Mouse (Mus musculus) heart, adult 2 months (tissue): ENCODE measurements around the gene Dlec1.

Experiments
- CTCF ChIP-seq: fragments of 200-600 bp; IDR thresholded peaks from 2 replicates; pipeline ENCODE4 v1.8.1; 2022; ENCODE audit warnings: antibody characterized with exemption, mild to moderate bottlenecking, moderate library complexity
- EP300 ChIP-seq: fragments of 200-500 bp; IDR thresholded peaks from 2 replicates; pipeline ENCODE4 v1.6.1; 2011; ENCODE audit warnings: low read depth, low read length, control low read depth; ENCODE audit not compliant: insufficient read depth
- POLR2A ChIP-seq: fragments of 200-500 bp; IDR thresholded peaks from 2 replicates; pipeline ENCODE4 v1.6.1; 2011; ENCODE audit warnings: mild to moderate bottlenecking, low read depth, low read length, control low read depth; ENCODE audit not compliant: insufficient read depth

DNA sequence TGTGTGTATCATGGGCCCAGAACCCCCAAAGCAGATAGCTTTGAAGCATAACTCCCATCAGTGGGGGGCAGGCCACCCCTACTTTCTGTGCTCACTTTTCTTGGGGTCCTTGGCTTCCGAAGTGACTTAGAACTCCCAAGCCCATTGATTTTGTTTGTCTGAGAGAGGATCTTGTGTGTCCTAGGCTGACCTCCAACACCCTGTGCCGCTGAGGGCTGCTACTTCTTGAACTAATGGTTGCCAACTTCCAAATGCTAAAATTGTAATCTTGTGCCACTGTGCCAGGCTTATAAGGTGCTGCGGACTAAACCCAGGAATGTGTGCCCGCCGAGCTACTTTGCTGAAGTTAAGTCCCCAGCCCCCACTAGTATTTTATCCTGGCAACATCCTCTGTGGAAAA, 11.8 kb upstream of the Dlec1 start:
- no peak for TF ChIP-seq CTCF
- no peak for TF ChIP-seq POLR2A
- no peak for TF ChIP-seq EP300
